Mouse (Mus musculus): ENCODE measurements at regions not wholly inside any gene's neighbourhood (a gene's known extent, or its start where the extent isn't known, plus 50 kb on each side); places are given as distances from the start of the nearest gene placed in this dataset.

DNA sequence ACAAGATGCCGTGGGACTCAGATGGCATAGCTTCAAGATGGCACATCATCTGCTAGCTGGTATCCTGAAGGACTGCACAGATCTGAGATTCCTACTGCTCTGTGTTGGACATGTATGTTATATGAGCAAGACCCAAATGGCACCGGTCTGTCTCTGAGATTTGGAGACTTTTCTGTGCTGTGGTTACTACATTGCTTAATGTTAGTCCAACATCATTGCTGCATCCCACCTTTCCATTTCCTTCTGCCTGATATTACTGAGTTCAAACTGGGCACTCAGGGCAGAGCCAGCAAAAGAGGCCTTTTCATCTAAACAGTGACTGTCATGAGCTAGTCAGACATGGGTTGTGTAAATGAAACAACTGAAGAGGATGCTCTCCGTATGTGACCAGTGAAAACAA is 383.3 kb downstream of the Rps24 start:
- TF ChIP-seq CTCF (IDR thresholded peaks at IDR 0.05; ENCODE audit: extremely low read depth, insufficient read length, insufficient replicate concordance, low read depth, low read length) (no peak), POLR2A (IDR thresholded peaks at IDR 0.05; ENCODE audit: low read depth, low read length) (no peak)

All from small intestine, adult 2 months (tissue).